Mouse (Mus musculus): Measurements from ENCODE around the gene Mpp5.

DNA sequence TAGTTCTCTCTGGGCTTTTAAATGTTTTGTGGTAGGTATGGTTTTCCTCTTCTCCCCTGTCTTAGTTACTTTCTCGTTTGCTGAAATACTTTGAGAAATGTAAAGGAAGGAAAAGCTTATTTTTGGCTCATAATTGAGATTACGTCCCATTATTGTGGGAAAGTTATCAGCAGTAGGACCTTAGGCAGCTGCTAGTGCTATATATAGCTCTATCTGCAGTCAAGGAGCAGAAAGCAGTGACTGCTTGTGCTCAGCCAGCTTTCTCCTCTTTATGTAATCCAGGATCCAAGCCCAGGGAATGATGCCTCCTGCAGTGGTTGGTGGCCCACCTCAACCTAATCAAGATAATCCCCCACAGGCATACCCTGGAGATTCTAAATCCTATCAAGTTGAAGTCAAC, 24.5 kb downstream of the Mpp5 start:
- TF ChIP-seq CTCF (conservative IDR thresholded peaks at IDR 0.05; ENCODE audit: low read length), result no peak
- TF ChIP-seq POU5F1 (IDR thresholded peaks at IDR 0.05; ENCODE audit: borderline replicate concordance, low read length), result no peak

Data from E14TG2a.4 (cell line).